Mouse (Mus musculus) kidney, adult 2 months (tissue): ENCODE measurements around the gene Serpina6.

Source experiments
- CTCF ChIP-seq: fragments of 200-500 bp; conservative IDR thresholded peaks from 2 replicates; pipeline ENCODE4 v1.5.1; 2011; ENCODE audit warnings: low read depth, mild to moderate bottlenecking, control low read depth, low read length, moderate library complexity, mixed read lengths; ENCODE audit not compliant: insufficient read depth, insufficient read length
- POLR2A ChIP-seq: fragments of 200-500 bp; IDR thresholded peaks from one replicate; pipeline ENCODE4 v1.6.1; 2011; ENCODE audit warnings: low read depth, low read length, control low read depth

DNA sequence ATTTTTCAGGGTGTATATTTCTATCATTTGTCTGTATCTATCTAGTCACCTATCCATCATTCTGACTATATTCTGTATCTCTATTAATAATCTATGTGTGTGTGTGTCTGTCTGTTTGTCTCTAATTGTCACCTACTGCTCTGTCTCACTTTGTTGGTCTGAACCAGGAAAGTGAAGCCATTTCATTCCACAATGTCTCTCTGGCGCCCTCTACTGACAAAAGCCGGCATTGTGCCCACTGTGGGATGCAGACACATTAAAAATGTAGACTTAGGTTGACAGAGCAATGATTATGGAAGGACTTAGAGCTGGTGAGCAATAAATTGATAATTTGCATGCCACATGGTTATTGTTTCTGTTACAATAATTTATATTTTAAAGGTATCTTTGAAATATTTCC is 13.7 kb downstream of the Serpina6 start:
- TF ChIP-seq CTCF, result peak; percentile 91
- no peak for TF ChIP-seq POLR2A
